Mouse (Mus musculus) ovary, postnatal 10 days (tissue): ENCODE measurements around the gene Klra2.
A peak's percentile ranks its signal among the peaks of the same experiment; 100 is the strongest.
"Not testable (repeated sequence)": the region's sequence is repeated elsewhere in the genome, so short reads cannot be mapped to it uniquely, and the experiment has no call there.

Source experiments
- DNase-seq: peaks from one replicate; pipeline ENCODE4 v3.0.0; 2022; ENCODE audit warnings: low spot score

The Klra2 gene

GRCm38 (mm10) chr6:131247206-131247605, at the start of gene Klra2:
TSS of gene Klra2 (minus strand) at chr6:131247362.
- no peak for DNase-seq

- no peak for DNase-seq
Observed at GRCm38 (mm10) chr6:131294435-131295112, 47.4 kb upstream of the Klra2 start.

- no peak for DNase-seq
Observed at GRCm38 (mm10) chr6:131293916-131294315, 46.8 kb upstream of the Klra2 start.

GRCm38 (mm10) chr6:131292991-131293788, 46.0 kb upstream of the Klra2 start, which contains the start of gene Magohb:
TSS of gene Magohb (minus strand) at chr6:131293244.
- DNase-seq: peak; percentile 93

GRCm38 (mm10) chr6:131292276-131292990, 45.3 kb upstream of the Klra2 start:
- no peak for DNase-seq

- no peak for DNase-seq
Observed at GRCm38 (mm10) chr6:131290430-131290829, 43.3 kb upstream of the Klra2 start.

GRCm38 (mm10) chr6:131278160-131278559, 31.0 kb upstream of the Klra2 start:
- not testable (repeated sequence) for DNase-seq

GRCm38 (mm10) chr6:131276659-131277058, 29.5 kb upstream of the Klra2 start:
- DNase-seq: no peak

GRCm38 (mm10) chr6:131272311-131272710, 25.1 kb upstream of the Klra2 start:
- no peak for DNase-seq

- no peak for DNase-seq
Observed at GRCm38 (mm10) chr6:131270312-131270711, 23.1 kb upstream of the Klra2 start.

- DNase-seq: no peak
Observed at GRCm38 (mm10) chr6:131269599-131269998, 22.4 kb upstream of the Klra2 start.

- DNase-seq: no peak
Observed at GRCm38 (mm10) chr6:131264175-131264574, 17.0 kb upstream of the Klra2 start.

- DNase-seq: no peak
Observed at GRCm38 (mm10) chr6:131262778-131263177, 15.6 kb upstream of the Klra2 start.

- no peak for DNase-seq
Observed at GRCm38 (mm10) chr6:131262009-131262408, 14.8 kb upstream of the Klra2 start.

GRCm38 (mm10) chr6:131245081-131245480, 2.1 kb downstream of the Klra2 start:
- no peak for DNase-seq
